Mouse (Mus musculus): ENCODE results near the gene BC049762.
A peak's percentile ranks its signal among the peaks of the same experiment; 100 is the strongest.

Gene BC049762

GRCm38 (mm10) chr11:51262342-51263285, at the start of gene BC049762:
TSS of gene BC049762 (minus strand) at chr11:51263046.
- peak; percentile 98 for DNase-seq (ENCODE audit: low spot score)

GRCm38 (mm10) chr11:51311846-51312245, 49.0 kb upstream of the BC049762 start:
- no peak for DNase-seq (ENCODE audit: low spot score)

GRCm38 (mm10) chr11:51308306-51308705, 45.5 kb upstream of the BC049762 start:
- DNase-seq (ENCODE audit: low spot score): no peak

GRCm38 (mm10) chr11:51303981-51304553, 41.2 kb upstream of the BC049762 start:
- no peak for DNase-seq (ENCODE audit: low spot score)

- DNase-seq (ENCODE audit: low spot score): no peak
Measured at GRCm38 (mm10) chr11:51302396-51302795, 39.5 kb upstream of the BC049762 start.

GRCm38 (mm10) chr11:51298691-51299090, 35.8 kb upstream of the BC049762 start:
- no peak for DNase-seq (ENCODE audit: low spot score)

- DNase-seq (ENCODE audit: low spot score): no peak
Measured at GRCm38 (mm10) chr11:51295742-51296141, 32.9 kb upstream of the BC049762 start.

- DNase-seq (ENCODE audit: low spot score): no peak
Measured at GRCm38 (mm10) chr11:51293956-51294530, 31.2 kb upstream of the BC049762 start.

GRCm38 (mm10) chr11:51290066-51290955, 27.5 kb upstream of the BC049762 start:
- no peak for DNase-seq (ENCODE audit: low spot score)

- peak; percentile 37 for DNase-seq (ENCODE audit: low spot score)
Measured at GRCm38 (mm10) chr11:51289564-51290041, 26.8 kb upstream of the BC049762 start, which contains the start of gene Col23a1. TSS of gene Col23a1 (plus strand) at chr11:51289920.

- DNase-seq (ENCODE audit: low spot score): no peak
Measured at GRCm38 (mm10) chr11:51274418-51274817, 11.6 kb upstream of the BC049762 start.

- DNase-seq (ENCODE audit: low spot score): peak; percentile 34
Measured at GRCm38 (mm10) chr11:51265326-51265725, 2.5 kb upstream of the BC049762 start.

GRCm38 (mm10) chr11:51264352-51264751, 1.5 kb upstream of the BC049762 start:
- DNase-seq (ENCODE audit: low spot score): peak; percentile 61

- DNase-seq (ENCODE audit: low spot score): peak; percentile 19
Measured at GRCm38 (mm10) chr11:51263286-51263831, 513 bp upstream of the BC049762 start.

- no peak for DNase-seq (ENCODE audit: low spot score)
Measured at GRCm38 (mm10) chr11:51261680-51262219, 1.1 kb downstream of the BC049762 start, which contains the start of gene Clk4. TSS of gene Clk4 (plus strand) at chr11:51261730.

- no peak for DNase-seq (ENCODE audit: low spot score)
Measured at GRCm38 (mm10) chr11:51257006-51257405, 5.8 kb downstream of the BC049762 start.

- DNase-seq (ENCODE audit: low spot score): peak; percentile 9
Measured at GRCm38 (mm10) chr11:51242897-51243296, 19.9 kb downstream of the BC049762 start.

GRCm38 (mm10) chr11:51234626-51235025, 28.2 kb downstream of the BC049762 start:
- DNase-seq (ENCODE audit: low spot score): no peak

- DNase-seq (ENCODE audit: low spot score): no peak
Measured at GRCm38 (mm10) chr11:51227104-51227503, 35.7 kb downstream of the BC049762 start.

GRCm38 (mm10) chr11:51220308-51220707, 42.5 kb downstream of the BC049762 start, which contains the start of gene Gm12569:
TSS of gene Gm12569 (plus strand) at chr11:51220473.
- no peak for DNase-seq (ENCODE audit: low spot score)

All from c-Kit-positive CD71-positive TER-119-positive erythroid progenitor cells, embryonic 14.5 days (primary cell).